Mouse (Mus musculus): ENCODE data around the gene Vdac2. TPM values are rescaled to one million over a fixed set of nuclear protein-coding genes. Genes with fewer than 3 reads are reported as not detected.
A peak's percentile ranks its signal among the peaks of the same experiment; 100 is the strongest.

The Vdac2 gene
- 377 and 438 TPM in 2 replicates for polyA plus RNA-seq (2016; fragmentation: Nextera tagmentation; extraction: Ambion mirVana)

DNA sequence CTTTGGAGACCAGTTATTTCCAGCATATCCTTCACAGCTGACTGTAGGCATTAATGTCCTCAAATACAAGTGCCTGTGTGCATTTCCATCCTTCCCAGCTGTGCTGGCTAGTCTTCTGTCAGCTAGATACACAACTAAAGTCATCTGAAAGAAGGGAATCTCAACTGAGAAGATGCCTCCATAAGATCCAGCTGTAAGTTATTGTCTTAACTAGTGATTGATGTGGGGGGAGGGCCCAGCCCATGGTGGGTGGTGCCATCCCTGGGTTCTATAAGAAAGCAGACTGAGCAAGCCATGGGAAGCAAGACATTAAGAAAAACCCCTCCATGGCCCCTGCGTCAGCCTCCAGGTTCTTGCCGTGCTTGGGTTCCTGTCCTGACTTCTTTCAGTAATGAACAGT is at the start of gene Vdac2:
Vdac2 (plus strand) TSS at position 301 of the 400 bp plus-strand sequence.
- WGBS: 86% methylated on average over 2 of the region's 2 CpGs
- Histone ChIP-seq H3K9me3 (no peaks in the 10 kb centered on the region), H3K4me3 (no peak within 1 kb of the TSS; the same call in 1 of the 2 replicates), H3K36me3 (no peaks in the 10 kb centered on the region), H3K27me3 (ENCODE audit: insufficient read depth, poor library complexity, severe bottlenecking) (no peaks in the 10 kb centered on the region), H3K27ac (peak within 1 kb of the TSS; percentile 92), H3K4me1 (peaks cover 62% of the 10 kb centered on the region)
- DNase-seq (ENCODE audit: low spot score): no peak

DNA sequence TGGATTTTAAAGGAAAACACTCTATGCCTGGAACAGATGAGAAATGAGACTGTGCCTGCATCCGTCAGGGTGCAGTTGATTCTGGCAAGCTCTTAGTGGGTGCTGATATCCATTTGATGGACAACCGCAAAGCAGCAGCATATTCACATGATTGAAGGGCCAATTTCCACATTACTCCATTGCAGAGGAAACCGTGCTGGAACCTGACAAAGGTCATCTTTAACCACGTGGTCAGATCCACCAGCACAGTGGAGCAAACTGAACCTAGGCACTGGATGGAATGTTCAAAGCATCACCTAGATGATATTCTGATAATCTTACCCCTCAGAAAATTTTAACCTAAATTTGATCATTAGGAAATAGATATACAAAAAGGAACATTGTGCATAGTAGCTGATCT is 48.8 kb upstream of the Vdac2 start:
- Histone ChIP-seq H3K9me3 (no peaks in the 10 kb centered on the region), H3K27me3 (ENCODE audit: insufficient read depth, poor library complexity, severe bottlenecking) (no peaks in the 10 kb centered on the region), H3K36me3 (peaks cover 41% of the 10 kb centered on the region), H3K4me3 (no peak overlapping the region), H3K4me1 (no peaks in the 10 kb centered on the region; the same call in 1 of the 2 replicates), H3K27ac (no peak overlapping the region)
- no peak for DNase-seq (ENCODE audit: low spot score)
- 89% methylated on average over 4 of the region's 4 CpGs for WGBS

DNA sequence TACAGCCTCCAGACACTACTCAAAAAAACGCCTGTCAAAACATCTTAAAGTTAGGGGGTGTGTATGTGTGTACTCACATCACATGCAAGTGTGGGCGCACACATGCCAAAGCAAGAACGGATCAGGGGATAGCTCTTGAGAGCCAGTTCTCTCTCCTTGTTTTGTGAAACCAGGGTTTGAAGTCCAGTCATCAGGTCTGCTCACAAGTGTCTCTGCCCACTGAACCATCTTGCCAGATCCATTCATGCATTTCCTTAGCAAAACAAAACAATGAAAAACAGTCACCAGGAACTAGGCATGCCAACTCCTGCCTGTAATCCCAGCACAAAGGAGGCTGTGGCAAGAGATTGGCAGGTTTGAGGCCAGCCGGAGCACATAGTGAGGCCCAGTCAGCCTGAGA is 38.5 kb upstream of the Vdac2 start:
- Histone ChIP-seq H3K27me3 (ENCODE audit: insufficient read depth, poor library complexity, severe bottlenecking) (no peaks in the 10 kb centered on the region), H3K36me3 (peaks cover 40% of the 10 kb centered on the region), H3K9me3 (no peaks in the 10 kb centered on the region), H3K4me1 (no peaks in the 10 kb centered on the region), H3K27ac (no peak overlapping the region), H3K4me3 (no peak overlapping the region)
- 81% methylated on average over 4 of the region's 4 CpGs for WGBS
- no peak for DNase-seq (ENCODE audit: low spot score)

DNA sequence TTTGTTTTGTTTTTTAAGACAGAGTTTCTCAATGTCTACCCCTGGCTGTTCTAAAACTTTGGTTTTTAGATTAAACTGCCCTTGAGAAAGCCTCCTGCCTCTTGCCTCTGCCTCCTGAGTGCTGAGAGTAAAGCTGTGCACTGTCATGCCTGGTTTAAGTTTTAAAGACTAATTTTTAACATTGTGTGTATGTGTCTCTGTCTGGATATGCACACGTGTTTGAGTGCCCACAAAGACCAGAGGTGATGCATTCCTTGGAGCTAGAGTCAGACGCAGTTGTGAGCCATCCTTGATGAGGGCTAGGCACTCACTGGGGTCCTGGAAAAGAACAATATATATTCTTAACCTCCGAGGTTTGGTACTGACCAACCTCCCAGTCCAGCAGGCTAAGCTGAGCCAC is 37.7 kb upstream of the Vdac2 start:
- DNase-seq (ENCODE audit: low spot score): no peak
- H3K4me3 ChIP-seq: no peak overlapping the region
- H3K36me3 ChIP-seq: peaks cover 41% of the 10 kb centered on the region
- WGBS: 86% methylated on average over 3 of the region's 3 CpGs
- H3K9me3 ChIP-seq: no peaks in the 10 kb centered on the region
- H3K27me3 ChIP-seq (ENCODE audit: insufficient read depth, poor library complexity, severe bottlenecking): no peaks in the 10 kb centered on the region
- H3K27ac ChIP-seq: no peak overlapping the region
- H3K4me1 ChIP-seq: no peaks in the 10 kb centered on the region

DNA sequence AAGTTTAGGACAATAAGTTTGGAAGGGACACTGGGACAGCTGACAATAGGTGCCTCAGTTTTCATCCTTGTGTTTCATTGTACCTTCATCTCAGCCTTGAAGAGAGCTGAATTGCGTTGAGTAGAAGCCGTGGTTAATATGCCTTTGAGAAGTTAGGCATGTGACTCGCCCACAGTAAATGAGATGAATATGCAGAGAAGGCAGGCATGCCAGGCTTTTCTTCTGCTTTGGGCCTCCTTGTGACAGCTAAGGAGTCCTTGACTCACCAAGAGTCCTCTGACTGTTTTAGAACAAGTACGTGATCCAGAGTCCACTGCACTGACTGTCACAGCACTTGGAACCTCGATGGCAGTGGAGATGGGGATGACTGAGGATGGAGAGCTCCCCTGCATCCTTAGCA is 36.9 kb upstream of the Vdac2 start:
- no peaks in the 10 kb centered on the region for H3K4me1 ChIP-seq
- no peak overlapping the region for H3K4me3 ChIP-seq
- DNase-seq (ENCODE audit: low spot score): no peak
- peaks cover 46% of the 10 kb centered on the region for H3K36me3 ChIP-seq
- no peak overlapping the region for H3K27ac ChIP-seq
- no peaks in the 10 kb centered on the region for H3K9me3 ChIP-seq
- 90% methylated on average over 5 of the region's 5 CpGs for WGBS
- H3K27me3 ChIP-seq (ENCODE audit: insufficient read depth, poor library complexity, severe bottlenecking): no peaks in the 10 kb centered on the region

DNA sequence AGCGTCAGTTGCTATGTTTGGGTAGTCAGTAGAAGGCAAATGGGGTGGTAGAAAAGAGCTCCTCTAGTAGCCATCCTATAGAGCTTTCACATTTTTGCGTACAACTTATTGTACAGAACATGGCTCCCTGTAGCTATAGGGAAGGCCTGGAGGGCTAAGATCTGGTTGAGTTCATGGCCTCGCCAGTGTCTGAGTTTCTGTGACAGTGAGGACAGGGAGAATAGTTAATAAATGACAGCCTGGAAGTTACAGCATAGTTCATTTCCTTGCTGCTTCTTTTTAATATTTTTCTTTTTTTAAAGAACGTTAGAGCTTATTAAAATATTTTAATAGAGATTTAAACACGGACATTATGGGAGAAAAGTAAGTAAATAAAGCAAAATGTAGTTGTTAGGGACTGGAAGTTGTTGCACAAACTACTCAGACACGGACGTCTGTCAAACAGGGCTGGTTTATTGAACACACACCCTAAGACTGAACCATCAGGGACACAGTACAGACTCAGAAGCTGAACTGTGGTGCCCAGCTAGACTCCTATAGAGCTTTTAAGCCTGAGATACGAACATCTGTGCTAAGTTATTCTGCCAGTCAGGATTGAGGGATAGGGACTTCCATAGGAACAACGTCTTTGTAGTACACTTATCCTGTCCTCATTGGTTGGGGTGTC is 34.3 kb upstream of the Vdac2 start:
- 91% methylated on average over 9 of the region's 9 CpGs for WGBS
- H3K4me3 ChIP-seq: no peak overlapping the region
- DNase-seq (ENCODE audit: low spot score): no peak
- no peak overlapping the region for H3K27ac ChIP-seq
- no peaks in the 10 kb centered on the region for H3K4me1 ChIP-seq
- H3K27me3 ChIP-seq (ENCODE audit: insufficient read depth, poor library complexity, severe bottlenecking): no peaks in the 10 kb centered on the region
- peaks cover 37% of the 10 kb centered on the region for H3K36me3 ChIP-seq
- no peaks in the 10 kb centered on the region for H3K9me3 ChIP-seq

DNA sequence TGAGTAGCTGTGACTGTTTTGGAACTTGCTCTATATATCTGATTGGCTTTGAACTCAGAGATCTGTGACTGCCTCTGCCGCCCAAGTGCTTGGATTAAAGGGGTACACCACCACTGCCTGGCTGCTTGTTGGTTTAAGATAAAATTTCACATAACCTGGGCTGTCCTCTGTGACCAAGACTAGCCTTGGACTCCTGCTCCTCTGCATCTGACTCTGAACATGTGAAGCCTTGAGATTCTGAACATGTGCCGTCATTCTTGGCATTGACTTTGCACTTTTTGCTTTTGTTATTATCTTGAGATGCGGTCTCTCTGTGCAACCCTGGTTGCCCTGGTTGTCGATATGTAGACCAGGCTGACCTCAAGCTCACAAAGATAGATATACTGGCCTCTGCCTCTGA is 33.3 kb upstream of the Vdac2 start:
- H3K4me3 ChIP-seq: no peak overlapping the region
- H3K4me1 ChIP-seq: no peaks in the 10 kb centered on the region
- H3K27me3 ChIP-seq (ENCODE audit: insufficient read depth, poor library complexity, severe bottlenecking): no peaks in the 10 kb centered on the region
- H3K36me3 ChIP-seq: peaks cover 33% of the 10 kb centered on the region
- H3K27ac ChIP-seq: no peak overlapping the region
- 91% methylated on average over 4 of the region's 4 CpGs for WGBS
- no peaks in the 10 kb centered on the region for H3K9me3 ChIP-seq
- no peak for DNase-seq (ENCODE audit: low spot score)

DNA sequence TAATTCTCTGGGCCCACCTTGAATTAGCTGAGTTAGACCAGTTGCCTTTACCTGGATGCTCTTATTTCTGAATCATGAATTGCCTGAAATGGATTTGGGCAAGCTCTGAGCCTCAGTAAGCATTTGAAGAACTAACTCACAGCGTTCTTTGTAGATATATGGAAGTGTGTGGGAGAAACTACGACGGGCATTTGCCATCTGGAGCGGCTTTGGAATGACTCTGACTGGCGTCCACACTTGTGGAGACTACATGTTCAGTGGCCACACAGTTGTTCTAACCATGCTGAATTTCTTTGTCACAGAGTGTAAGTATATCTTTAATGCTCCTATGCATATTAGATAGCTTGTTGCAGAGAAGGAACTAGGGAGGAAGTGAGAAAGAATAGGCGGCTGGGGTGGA is 32.8 kb upstream of the Vdac2 start:
- Histone ChIP-seq H3K27me3 (ENCODE audit: insufficient read depth, poor library complexity, severe bottlenecking) (no peaks in the 10 kb centered on the region), H3K4me1 (no peaks in the 10 kb centered on the region), H3K9me3 (no peaks in the 10 kb centered on the region), H3K36me3 (peaks cover 33% of the 10 kb centered on the region), H3K27ac (no peak overlapping the region), H3K4me3 (no peak overlapping the region)
- 94% methylated on average over 6 of the region's 6 CpGs for WGBS
- DNase-seq (ENCODE audit: low spot score): no peak

DNA sequence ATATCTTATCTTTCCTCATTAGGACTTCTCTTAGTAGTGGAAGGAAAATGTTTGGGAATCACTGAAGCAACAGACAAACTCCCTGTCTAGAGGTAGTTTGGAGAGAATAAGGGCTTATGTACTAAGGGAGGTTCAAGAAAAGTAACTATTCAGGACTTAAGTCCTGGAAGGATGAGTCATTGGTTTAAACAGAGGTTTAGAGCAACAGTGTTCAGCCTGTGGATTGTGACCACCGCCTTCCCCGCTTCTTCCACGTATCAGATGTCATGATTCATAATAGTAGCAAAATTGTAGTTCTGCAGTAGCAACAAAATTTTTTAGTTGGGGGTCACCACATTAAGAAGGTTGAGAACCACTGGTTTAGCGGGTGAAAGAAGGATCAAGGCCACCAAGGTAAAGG is 24.4 kb upstream of the Vdac2 start:
- no peak for DNase-seq (ENCODE audit: low spot score)
- no peak overlapping the region for H3K4me3 ChIP-seq
- H3K36me3 ChIP-seq: peaks cover 5% of the 10 kb centered on the region
- H3K4me1 ChIP-seq: no peaks in the 10 kb centered on the region
- no peaks in the 10 kb centered on the region for H3K9me3 ChIP-seq
- 95% methylated on average over 4 of the region's 4 CpGs for WGBS
- no peaks in the 10 kb centered on the region for H3K27me3 ChIP-seq (ENCODE audit: insufficient read depth, poor library complexity, severe bottlenecking)
- H3K27ac ChIP-seq: no peak overlapping the region

DNA sequence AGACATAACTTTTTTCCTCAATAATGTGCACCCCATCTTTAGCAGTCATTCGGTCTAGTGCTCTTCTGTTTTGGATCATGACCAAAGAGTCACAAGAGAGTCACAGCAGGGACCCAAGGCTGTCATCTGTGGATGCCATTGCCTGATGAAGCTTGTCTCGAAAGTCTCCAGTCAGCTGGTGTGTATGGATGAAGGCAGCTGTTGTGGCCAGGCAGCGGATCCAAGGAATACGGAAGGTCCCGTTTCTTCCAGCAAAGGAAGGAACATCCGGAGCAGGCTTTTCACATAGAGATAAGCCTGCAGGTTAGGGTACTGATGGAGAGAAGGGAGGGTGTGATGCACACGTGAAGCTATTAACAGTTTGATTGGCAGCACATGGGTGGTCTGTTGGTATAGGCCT is 23.4 kb upstream of the Vdac2 start:
- Histone ChIP-seq H3K9me3 (no peaks in the 10 kb centered on the region), H3K27me3 (ENCODE audit: insufficient read depth, poor library complexity, severe bottlenecking) (no peaks in the 10 kb centered on the region), H3K4me3 (no peak overlapping the region), H3K4me1 (no peaks in the 10 kb centered on the region), H3K27ac (no peak overlapping the region), H3K36me3 (peaks cover 5% of the 10 kb centered on the region)
- WGBS: 75% methylated on average over 7 of the region's 7 CpGs
- no peak for DNase-seq (ENCODE audit: low spot score)

DNA sequence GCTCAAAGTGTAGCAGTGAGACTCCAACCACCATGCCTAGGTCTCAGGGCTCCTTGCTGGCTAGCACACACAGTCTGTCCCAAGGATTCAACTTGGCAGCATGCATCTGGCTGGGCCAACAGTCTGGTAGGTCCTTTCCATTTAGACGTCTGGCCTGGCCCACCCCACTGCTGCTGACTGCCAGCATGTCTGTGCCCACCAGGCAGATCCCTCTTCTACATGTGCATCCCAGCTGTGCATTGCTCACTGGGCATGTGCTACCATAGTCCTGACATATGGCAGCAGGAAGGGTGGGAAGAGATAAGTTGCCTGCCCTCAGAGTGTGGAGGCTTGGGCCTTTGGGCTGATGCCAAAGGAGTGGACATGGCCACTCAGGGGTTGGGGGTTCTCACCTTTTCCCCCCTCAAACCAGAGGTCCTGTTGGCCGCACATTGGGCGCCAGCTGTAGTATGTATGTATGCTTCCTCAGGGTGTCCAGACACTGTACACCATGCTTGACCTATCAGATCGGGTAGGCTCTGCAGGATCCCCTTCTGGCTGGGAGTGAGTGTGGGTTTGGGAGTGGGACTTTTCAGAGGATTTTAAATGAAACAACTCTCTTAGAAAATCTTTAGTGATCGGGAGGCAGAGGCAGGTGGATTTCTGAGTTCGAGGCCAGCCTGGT is 22.4 kb upstream of the Vdac2 start:
- 94% methylated on average over 6 of the region's 6 CpGs for WGBS
- H3K27ac ChIP-seq: no peak overlapping the region

DNA sequence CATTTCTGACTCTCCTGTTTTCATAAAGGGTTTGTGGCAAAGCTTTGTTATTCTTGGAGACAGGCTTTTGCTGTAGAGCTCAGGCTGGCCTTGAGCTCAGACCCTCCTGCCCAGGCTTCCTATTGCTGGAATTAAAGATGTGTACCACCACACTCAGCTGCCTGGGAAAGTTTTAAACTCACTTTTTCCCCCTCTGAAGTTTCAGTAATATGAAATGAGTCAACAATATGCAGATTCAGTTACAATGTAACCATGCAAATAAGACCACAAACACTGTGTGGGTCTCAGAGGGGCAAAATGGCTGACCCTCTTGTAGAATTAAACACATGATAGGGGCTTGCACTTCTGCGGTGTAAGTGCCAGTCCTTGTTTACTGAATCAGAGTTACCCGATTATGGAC is 18.8 kb upstream of the Vdac2 start:
- peaks cover 5% of the 10 kb centered on the region for H3K36me3 ChIP-seq
- no peak overlapping the region for H3K27ac ChIP-seq
- no peaks in the 10 kb centered on the region for H3K9me3 ChIP-seq
- 79% methylated on average over 2 of the region's 2 CpGs for WGBS
- DNase-seq (ENCODE audit: low spot score): no peak
- H3K27me3 ChIP-seq (ENCODE audit: insufficient read depth, poor library complexity, severe bottlenecking): no peaks in the 10 kb centered on the region
- H3K4me3 ChIP-seq: no peak overlapping the region
- 0 out of 2 replicates have a peak, but pooled peaks cover 3% of the 10 kb centered on the region for H3K4me1 ChIP-seq

More for the DNA sequence above, 22.4 kb upstream of the Vdac2 start:
- Histone ChIP-seq H3K27me3 (ENCODE audit: insufficient read depth, poor library complexity, severe bottlenecking) (no peaks in the 10 kb centered on the region), H3K9me3 (no peaks in the 10 kb centered on the region), H3K36me3 (peaks cover 5% of the 10 kb centered on the region), H3K4me1 (0 out of 2 replicates have a peak, but pooled peaks cover 3% of the 10 kb centered on the region), H3K4me3 (no peak overlapping the region)
- no peak for DNase-seq (ENCODE audit: low spot score)

DNA sequence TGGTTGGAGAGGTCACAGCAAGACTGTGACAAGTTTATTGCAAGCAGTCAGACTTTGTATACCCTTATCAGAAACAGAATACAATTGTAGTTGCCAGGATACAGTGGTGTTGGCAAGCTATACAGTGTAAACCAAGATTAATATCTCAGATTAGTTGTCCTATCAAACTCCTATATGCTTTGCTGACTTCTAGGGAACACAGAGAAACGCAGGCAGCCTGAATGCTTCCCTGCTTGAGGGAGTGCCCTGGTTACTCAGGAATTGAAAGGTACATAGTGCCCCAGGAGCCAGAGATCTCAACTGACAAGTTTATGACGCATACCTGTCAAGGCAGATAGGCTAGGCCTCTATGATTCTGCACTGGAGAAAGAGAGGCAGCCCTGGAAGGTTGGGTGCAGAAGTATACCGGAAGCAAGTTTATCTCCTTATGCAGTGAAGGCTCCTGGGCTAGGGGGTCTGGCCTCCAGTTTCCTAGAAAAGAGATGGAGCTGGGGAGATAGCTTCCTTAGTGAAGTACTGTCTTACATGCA is 18.3 kb upstream of the Vdac2 start:
- Histone ChIP-seq H3K27me3 (ENCODE audit: insufficient read depth, poor library complexity, severe bottlenecking) (no peaks in the 10 kb centered on the region), H3K4me1 (peaks cover 8% of the 10 kb centered on the region; the same call in 1 of the 2 replicates), H3K36me3 (peaks cover 5% of the 10 kb centered on the region), H3K4me3 (no peak overlapping the region), H3K27ac (no peak overlapping the region), H3K9me3 (no peaks in the 10 kb centered on the region)
- no peak for DNase-seq (ENCODE audit: low spot score)
- WGBS: 75% methylated on average over 3 of the region's 3 CpGs
